Mouse (Mus musculus) brain, embryonic 14.5 days (tissue): ENCODE measurements at regions not wholly inside any gene's neighbourhood (a gene's known extent, or its start where the extent isn't known, plus 50 kb on each side); places are given as distances from the start of the nearest gene placed in this dataset.
A peak's percentile ranks its signal among the peaks of the same experiment; 100 is the strongest.

Experiments
- DNase-seq: peaks from one replicate; pipeline ENCODE4 v3.0.0-alpha.2; 2011; ENCODE audit warnings: low read depth
- CTCF ChIP-seq: fragments of 200-500 bp; IDR thresholded peaks from 2 replicates; pipeline ENCODE4 v1.5.1; 2012; ENCODE audit warnings: inconsistent platforms, mild to moderate bottlenecking, moderate library complexity, borderline replicate concordance; ENCODE audit not compliant: insufficient read depth, insufficient read length; ENCODE audit errors: extremely low read depth
- POLR2A ChIP-seq: fragments of 200-500 bp; IDR thresholded peaks from 2 replicates; pipeline ENCODE4 v1.6.1; 2012; ENCODE audit warnings: mild to moderate bottlenecking, inconsistent platforms, borderline replicate concordance; ENCODE audit not compliant: poor library complexity, insufficient read depth, insufficient read length, severe bottlenecking; ENCODE audit errors: extremely low read depth

DNA sequence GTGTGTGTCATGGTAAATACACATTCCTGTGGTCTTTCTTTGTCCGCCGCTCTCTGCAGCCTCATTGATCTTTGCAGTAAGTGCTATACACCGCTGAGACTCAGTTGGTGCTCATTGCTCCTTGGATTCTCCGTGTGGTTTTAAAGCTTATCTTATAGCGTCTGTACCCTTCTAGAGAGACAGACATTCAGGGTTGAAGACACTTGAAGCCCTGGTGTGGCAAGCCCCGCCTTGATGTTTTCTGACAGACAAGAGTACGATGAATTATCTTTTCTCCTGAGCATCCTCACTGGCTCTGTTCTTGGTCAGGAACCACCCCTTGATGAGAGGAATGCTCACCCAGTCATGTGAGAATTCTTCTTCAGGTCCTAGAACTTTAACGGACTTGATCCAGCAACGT is 1182.7 kb upstream of the A1bg start:
- DNase-seq: no peak

DNA sequence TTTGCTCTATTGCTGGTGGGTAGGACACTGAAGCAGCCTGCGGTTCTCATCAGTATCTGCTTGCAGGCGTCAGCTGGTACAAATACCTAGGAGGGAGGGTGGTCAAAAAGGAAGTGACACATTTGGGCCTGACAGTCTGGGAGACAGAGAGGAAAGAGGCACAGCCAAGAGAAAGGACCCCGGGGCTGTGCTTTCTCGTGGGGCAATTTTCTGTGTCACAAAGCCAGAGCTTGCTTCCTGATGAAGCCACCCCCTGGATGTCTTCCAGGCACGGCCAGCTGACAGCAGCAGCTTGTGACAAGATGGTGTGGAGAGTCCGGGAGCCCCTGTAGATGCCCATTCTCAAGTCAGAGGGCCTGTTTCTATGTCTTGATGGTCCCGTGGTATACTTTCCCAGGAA is 1181.8 kb upstream of the A1bg start:
- peak; percentile 53 for DNase-seq
- no peak for TF ChIP-seq POLR2A
- no peak for TF ChIP-seq CTCF

More for the DNA sequence above, 1182.7 kb upstream of the A1bg start:
- TF ChIP-seq POLR2A (no peak), CTCF (no peak)

DNA sequence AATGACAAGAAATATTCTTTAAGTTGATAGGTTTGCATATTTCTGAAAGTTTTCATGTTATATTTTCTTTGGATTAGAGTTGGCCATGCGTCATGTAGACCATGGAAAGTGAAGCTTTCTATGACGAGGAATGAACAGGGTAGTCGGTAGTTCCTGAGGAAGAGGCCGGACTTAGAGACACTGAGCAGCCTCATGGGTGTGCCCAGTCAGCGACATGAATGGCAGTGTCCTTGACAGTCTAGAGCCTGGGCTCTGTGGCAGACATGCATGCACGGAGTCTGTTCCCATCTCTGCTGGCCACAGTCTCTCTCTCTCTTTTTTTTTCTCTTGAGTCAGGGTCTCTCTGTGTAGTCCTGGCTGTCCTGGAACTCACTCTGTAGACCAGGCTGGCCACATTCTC is 1176.9 kb upstream of the A1bg start:
- TF ChIP-seq POLR2A (no peak), CTCF (no peak)
- no peak for DNase-seq

DNA sequence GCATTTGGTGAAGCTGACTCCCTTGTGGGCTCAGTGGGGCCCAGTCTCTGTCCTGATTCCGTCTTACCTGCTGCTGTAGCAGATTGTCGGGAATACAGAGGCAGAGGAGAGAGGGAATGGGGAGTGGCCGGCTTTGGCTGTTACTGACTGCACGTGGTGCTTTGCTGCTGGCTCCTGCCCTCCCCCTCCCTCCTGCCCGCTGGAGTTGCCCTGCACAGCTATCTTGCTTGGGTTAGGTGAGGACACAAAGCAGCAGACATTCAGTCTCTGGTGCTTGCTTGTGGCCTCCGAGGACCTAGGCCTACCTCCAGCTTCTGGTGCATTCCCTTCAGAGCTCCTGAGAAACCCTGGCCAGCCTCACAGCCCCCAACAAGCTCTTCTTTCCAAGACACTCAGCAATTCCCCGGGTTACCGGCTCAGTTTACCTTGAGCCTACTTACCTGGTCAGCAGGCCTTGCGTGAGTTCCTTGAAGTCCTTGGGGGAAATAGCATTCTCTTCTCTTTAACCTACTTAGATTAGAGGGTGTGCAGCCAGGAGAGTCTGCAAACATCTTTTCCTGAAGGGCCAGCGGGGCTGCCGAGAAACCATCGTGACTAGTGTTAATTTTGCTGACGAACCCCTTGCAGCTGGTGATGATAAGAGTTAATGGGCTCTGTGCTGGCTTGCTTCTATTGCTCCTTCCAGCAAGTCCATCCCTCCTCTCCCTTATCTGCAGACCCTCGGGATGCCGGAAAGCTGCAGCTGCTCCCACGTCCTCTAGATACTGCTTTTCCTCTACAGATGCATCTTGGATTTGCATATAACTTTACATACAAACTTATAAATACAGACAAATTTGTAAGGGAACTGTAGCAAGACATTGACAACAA is 1176.2 kb upstream of the A1bg start:
- DNase-seq: no peak
- TF ChIP-seq POLR2A (no peak), CTCF (no peak)

DNA sequence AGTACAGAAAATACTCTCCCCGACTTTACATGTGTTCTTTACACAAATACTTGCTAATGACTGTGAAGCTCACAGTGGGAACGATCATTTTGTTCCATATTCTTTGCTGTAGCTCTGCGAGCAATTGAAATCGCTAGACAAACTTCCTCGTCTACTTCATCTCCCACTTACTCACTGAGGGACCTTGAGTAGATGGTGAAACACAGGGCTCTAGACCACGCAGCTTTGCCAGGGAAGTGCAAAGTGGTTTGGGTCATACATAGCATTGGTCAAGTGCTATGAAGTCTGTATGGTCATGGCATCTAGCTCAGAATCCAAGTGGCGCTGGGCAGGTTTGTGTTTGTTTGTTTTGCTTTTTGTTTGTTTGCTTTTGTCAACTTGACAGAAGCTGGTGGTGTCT is 1174.0 kb upstream of the A1bg start:
- TF ChIP-seq CTCF (no peak), POLR2A (no peak)
- DNase-seq: no peak

DNA sequence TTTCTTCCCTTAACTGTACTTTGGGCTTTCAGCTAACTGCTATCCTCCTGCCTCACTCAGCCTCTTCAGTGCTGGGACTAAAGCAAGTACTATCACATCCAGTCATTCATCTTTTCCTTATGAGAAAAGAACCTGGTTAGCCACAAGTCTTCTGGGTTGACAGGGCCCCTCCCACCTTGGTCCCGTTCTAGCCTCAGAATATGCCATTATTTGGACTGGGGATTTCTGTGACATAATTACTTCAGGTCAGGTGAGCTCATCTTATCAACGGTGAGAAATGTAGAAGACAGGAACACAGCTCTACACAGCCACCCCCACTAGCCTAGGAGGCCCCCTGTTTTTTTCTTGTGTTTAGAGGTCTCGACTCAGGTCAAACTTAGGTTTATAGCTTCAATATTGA is 1172.4 kb upstream of the A1bg start:
- TF ChIP-seq POLR2A (no peak), CTCF (no peak)
- no peak for DNase-seq

DNA sequence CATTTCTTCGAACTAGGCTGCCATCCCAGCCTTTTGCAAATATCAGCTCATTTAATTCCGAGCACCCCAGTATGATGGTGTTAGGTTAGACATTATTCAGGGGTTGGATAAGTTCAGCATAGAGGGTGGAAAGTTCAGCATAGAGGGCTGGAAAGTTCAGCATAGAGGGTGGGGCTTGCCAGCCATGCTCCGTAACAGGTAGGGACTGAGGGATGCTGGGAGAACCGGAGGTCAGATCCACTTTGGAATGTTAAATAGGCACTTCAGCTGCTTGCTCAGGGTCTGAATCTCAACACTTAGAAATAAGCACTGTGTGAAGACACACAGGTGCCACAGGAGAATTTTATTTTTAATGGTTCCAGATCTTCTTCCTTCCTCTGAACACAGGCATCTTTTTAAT is 1170.9 kb upstream of the A1bg start:
- TF ChIP-seq POLR2A (no peak), CTCF (no peak)
- DNase-seq: no peak

DNA sequence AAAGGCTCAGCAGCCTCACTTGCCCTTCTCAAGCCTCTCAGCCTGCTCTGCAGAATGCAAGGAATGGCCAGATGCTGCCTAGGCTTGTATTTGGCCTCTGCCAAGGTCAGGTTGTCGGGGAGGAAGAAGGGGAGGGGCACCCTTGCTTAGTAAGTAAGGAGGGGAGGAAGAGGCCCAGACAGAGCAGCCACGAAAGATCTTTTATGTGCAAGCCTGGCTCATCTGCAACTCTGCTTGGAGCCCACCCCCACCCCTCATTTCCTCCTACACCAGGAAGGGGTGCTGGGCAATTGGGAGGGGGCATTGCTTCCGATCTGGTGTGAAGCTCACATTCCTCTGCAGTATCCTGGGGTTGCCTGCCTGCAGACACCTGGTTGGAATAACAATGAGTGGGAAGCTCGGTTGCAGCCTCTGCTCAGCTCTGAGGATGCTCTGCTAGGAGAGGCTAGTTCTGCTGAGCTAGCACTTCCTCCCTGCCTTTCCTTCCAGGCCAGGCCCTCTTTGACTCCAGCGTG is 1169.9 kb upstream of the A1bg start:
- TF ChIP-seq POLR2A (no peak), CTCF (no peak)
- DNase-seq: peak; percentile 59

DNA sequence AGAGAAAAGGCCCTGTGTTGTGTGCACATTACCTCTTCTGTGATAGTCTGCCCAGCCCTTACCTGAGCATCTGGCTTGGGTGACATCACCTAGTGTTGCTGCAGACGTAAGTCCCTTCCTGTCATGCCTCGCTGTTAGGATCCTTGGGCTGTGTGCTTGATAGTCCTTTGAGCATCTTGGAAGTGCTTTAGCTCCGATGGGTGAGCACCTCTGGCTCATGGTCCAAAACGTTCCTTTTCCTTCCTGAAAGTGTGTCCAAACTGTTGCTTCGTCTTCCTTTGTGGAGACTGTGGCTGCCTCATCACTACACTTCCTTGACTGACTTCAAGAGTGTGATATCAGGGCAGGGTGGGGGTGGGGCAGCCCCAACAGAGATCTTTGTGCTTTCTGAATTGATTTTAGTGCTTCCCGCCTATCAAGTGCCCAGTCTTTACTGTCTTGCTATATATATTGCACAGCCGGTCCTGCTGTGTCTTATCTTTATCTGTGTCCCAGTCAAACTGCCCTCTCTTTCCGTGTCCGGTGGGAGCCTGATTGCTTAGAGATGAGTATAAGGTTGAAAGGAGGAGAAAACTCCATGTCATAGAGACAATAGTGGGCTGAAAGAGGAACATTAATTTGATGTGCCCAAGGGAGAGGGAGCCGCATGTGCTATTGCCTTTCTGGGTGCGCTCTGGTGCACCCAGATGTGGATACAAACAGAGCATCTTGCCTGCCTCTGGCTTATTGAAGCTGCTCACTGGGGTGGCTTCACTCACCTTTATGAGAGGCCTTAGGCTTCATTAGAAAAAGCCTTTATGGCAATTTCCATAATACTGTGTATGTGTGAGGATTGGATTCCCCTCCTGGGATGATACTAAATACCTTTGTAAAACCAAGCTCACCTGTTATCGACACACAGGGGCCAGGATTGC is 1169.2 kb upstream of the A1bg start:
- TF ChIP-seq POLR2A: no peak
- no peak for TF ChIP-seq CTCF
- DNase-seq: no peak

DNA sequence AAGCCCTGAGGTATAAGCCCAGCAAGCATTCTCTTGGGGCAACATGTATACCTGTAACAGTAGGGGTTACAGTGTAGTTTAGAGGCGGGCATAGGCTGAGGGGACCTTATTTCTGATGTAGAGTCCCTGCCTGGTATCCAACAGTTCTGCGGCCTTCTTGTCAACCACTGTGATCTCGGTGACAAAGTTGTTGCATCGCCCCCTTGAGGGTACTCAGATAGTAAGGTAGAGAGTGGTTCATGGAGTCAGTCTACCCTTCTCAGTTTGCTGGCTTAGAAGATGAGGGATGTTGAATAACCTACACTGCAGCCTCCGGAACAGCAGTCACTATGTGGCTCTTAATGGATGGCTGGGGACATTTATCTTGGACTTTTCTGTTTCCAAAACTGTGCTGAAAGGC is 1168.3 kb upstream of the A1bg start:
- TF ChIP-seq POLR2A (no peak), CTCF (no peak)
- DNase-seq: no peak

DNA sequence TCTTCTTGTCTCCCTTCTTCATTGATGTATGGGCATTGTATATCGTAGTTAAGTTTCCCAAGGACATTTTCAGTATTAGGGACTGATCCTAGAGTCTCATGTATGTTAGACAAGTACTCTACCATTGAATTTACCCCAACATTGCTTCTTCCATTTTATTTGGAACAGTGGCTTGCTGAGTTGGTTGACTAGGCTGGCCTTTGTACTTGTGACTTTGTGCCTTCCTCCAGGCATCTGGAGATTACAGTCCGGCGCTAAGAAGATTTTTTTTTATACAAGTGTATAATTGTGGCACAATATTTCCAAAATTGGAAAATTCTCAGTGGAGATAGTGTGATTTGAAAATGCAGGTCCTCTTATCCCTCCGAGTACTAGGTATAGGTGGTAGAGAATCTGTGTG is 1165.5 kb upstream of the A1bg start:
- DNase-seq: no peak
- TF ChIP-seq POLR2A (no peak), CTCF (no peak)
